ENCODE assay signal across 10 mouse cellular contexts in genomic region chr4:141335263-141335796, GRCm38 (mm10). TPM values are rescaled to one million over a fixed set of nuclear protein-coding genes. Genes with fewer than 3 reads are reported as not detected.
A peak's percentile ranks its signal among the peaks of the same experiment; 100 is the strongest.
DNase-seq lines count a peak whose midpoint lies in the region; ATAC-seq and TF ChIP-seq lines count a peak whose summit lies in the region.
"Had no signal": no experiment of that assay in that cellular context is flagged by ENCODE, and none has a peak within 500 bp of the region (broad histone marks: within the 10 kb centered on the region; RNA-seq: fewer than 3 reads in every experiment).

No protein-coding gene starts in this region.

- peaks cover 4% of the 10 kb centered on the region; the same call in 1 of the 2 replicates for H3K4me1 ChIP-seq in lung, postnatal 0 days (ENCODE audit: insufficient read depth, low read depth, low read length)
- H3K4me1 ChIP-seq in forebrain, embryonic 14.5 days (ENCODE audit: control insufficient read depth, insufficient read depth, low read length), result peaks cover 3% of the 10 kb centered on the region; the same call in 1 of the 2 replicates
- H3K4me1 ChIP-seq in midbrain, embryonic 10.5 days, result peaks cover 73% of the 10 kb centered on the region
- H3K4me1 ChIP-seq: liver, embryonic 15.5 days had no signal

- peak; percentile 35 for DNase-seq in lung, postnatal 0 days (ENCODE audit: low spot score)
- DNase-seq in lung, postnatal 4 days, result no peak
- DNase-seq in forebrain, embryonic 14.5 days (ENCODE audit: low spot score), result peak; percentile 62
- peak; percentile 89 for DNase-seq in midbrain, embryonic 10.5 days (ENCODE audit: low spot score)
- no peak for DNase-seq in frontal cortex, adult 2 months (ENCODE audit: extremely low spot score in 1 of 2, low spot score in 1 of 2)
- DNase-seq in adrenal gland, postnatal 25 days, result no peak
- DNase-seq: cerebellum, adult 2 months; right cerebral cortex, postnatal 25 days had no signal

- H3K9me3 ChIP-seq in lung, postnatal 0 days (ENCODE audit: low read length), result no peaks in the 10 kb centered on the region
- no peaks in the 10 kb centered on the region for H3K9me3 ChIP-seq in forebrain, embryonic 14.5 days (replicated peaks; ENCODE audit: control insufficient read depth, low read length)
- no peaks in the 10 kb centered on the region for H3K9me3 ChIP-seq in midbrain, embryonic 10.5 days (replicated peaks)
- H3K9me3 ChIP-seq: liver, embryonic 15.5 days had no signal

- H3K27ac ChIP-seq in lung, postnatal 0 days (ENCODE audit: low read length), result no peak overlapping the region
- peak overlapping the region; percentile 65 for H3K27ac ChIP-seq in forebrain, embryonic 14.5 days (ENCODE audit: low read depth, low read length)
- peak overlapping the region; percentile 92 for H3K27ac ChIP-seq in midbrain, embryonic 10.5 days (replicated peaks)
- H3K27ac ChIP-seq: liver, embryonic 15.5 days had no signal

- no peak for TF ChIP-seq EP300 in lung, postnatal 0 days (IDR thresholded peaks at IDR 0.05)

- TF ChIP-seq CTCF in lung, postnatal 0 days (IDR thresholded peaks at IDR 0.05), result no peak

- peak; percentile 22 for ATAC-seq in lung, postnatal 0 days
- peak; percentile 77 for ATAC-seq in forebrain, embryonic 14.5 days
- ATAC-seq in erythroid progenitor cell, adult 5-6 weeks (replicated peaks; ENCODE audit: low FRiP score, poor library complexity, severe bottlenecking), result no peak

- H3K4me2 ChIP-seq in lung, postnatal 0 days (replicated peaks; ENCODE audit: low read depth, low read length), result no peak overlapping the region
- no peak overlapping the region for H3K4me2 ChIP-seq in forebrain, embryonic 14.5 days (ENCODE audit: low read length)
- H3K4me2 ChIP-seq: liver, embryonic 15.5 days had no signal

- 0 out of 2 replicates have a peak overlapping the region, but pooled peaks have one; percentile 8 for H3K9ac ChIP-seq in lung, postnatal 0 days (replicated peaks; ENCODE audit: low read depth)
- H3K9ac ChIP-seq in forebrain, embryonic 14.5 days (ENCODE audit: low read length), result no peak overlapping the region
- H3K9ac ChIP-seq: liver, embryonic 15.5 days had no signal

- WGBS in lung, postnatal 0 days, result 31% methylated on average over 3 of the region's 3 CpGs
- WGBS in forebrain, embryonic 14.5 days, result 7% methylated on average over 3 of the region's 3 CpGs
- 7% methylated on average over 3 of the region's 3 CpGs for WGBS in midbrain, embryonic 10.5 days

- no peaks in the 10 kb centered on the region for H3K36me3 ChIP-seq in lung, postnatal 0 days (ENCODE audit: insufficient read depth, low read length)
- no peaks in the 10 kb centered on the region for H3K36me3 ChIP-seq in forebrain, embryonic 14.5 days (ENCODE audit: control insufficient read depth, insufficient read depth, low read length)
- no peaks in the 10 kb centered on the region for H3K36me3 ChIP-seq in midbrain, embryonic 10.5 days
- H3K36me3 ChIP-seq: liver, embryonic 15.5 days had no signal

- no peak overlapping the region for H3K4me3 ChIP-seq in lung, postnatal 0 days (ENCODE audit: low read depth, low read length)
- no peak overlapping the region for H3K4me3 ChIP-seq in forebrain, embryonic 14.5 days (ENCODE audit: low read depth, low read length)
- H3K4me3 ChIP-seq in midbrain, embryonic 10.5 days, result peak overlapping the region; percentile 26
- H3K4me3 ChIP-seq: liver, embryonic 15.5 days had no signal

- H3K27me3 ChIP-seq in lung, postnatal 0 days (replicated peaks; ENCODE audit: insufficient read depth, low read length), result no peaks in the 10 kb centered on the region
- H3K27me3 ChIP-seq in forebrain, embryonic 14.5 days (replicated peaks; ENCODE audit: control insufficient read depth, insufficient read depth, low read length), result no peaks in the 10 kb centered on the region
- H3K27me3 ChIP-seq in midbrain, embryonic 10.5 days (ENCODE audit: low read depth, poor library complexity, severe bottlenecking), result peaks cover 16% of the 10 kb centered on the region

RNA-seq across cellular contexts. Expression of gene Fam131c, which starts 32.7 kb away (rescaled TPM):
- 0.79 and 0.83 TPM in 2 replicates for polyA plus RNA-seq in lung, postnatal 0 days (2015; fragmentation: Nextera tagmentation; extraction: Ambion mirVana)
- polyA plus RNA-seq in forebrain, embryonic 14.5 days (2014; fragmentation: Nextera tagmentation; extraction: Ambion mirVana), result 10.2 and 15.8 TPM in 2 replicates
- 0.70 and 1.2 TPM in 2 replicates for polyA plus RNA-seq in midbrain, embryonic 10.5 days (2016; fragmentation: Nextera tagmentation; extraction: Ambion mirVana)
- not detected in 2 replicates for total RNA-seq in erythroid progenitor cell, adult 5-6 weeks (2015; ENCODE audit: low replicate concordance)
- total RNA-seq in erythroid progenitor cell, adult 5-6 weeks (2017; ENCODE audit: low replicate concordance), result not detected in 2 replicates
- polyA plus RNA-seq in frontal cortex, adult 2 months (2012; rRNA removed), result 5.2 and 5.6 TPM in 2 replicates
- total RNA-seq in adrenal gland, postnatal 25 days (2021), result 1.8 and 2.1 TPM in 2 replicates

RNA-seq across cellular contexts. Expression of gene Epha2, which starts 34.3 kb away (rescaled TPM):
- 9.7 and 10.3 TPM in 2 replicates for polyA plus RNA-seq in lung, postnatal 0 days (2015; fragmentation: Nextera tagmentation; extraction: Ambion mirVana)
- 0.58 and 0.64 TPM in 2 replicates for polyA plus RNA-seq in forebrain, embryonic 14.5 days (2014; fragmentation: Nextera tagmentation; extraction: Ambion mirVana)
- polyA plus RNA-seq in midbrain, embryonic 10.5 days (2016; fragmentation: Nextera tagmentation; extraction: Ambion mirVana), result 3.6 and 3.7 TPM in 2 replicates
- 1.3 TPM in 1 of 2 replicates, not detected in the other for total RNA-seq in erythroid progenitor cell, adult 5-6 weeks (2015; ENCODE audit: low replicate concordance)
- total RNA-seq in erythroid progenitor cell, adult 5-6 weeks (2017; ENCODE audit: low replicate concordance), result 0.39 TPM in 1 of 2 replicates, not detected in the other
- polyA plus RNA-seq in frontal cortex, adult 2 months (2012; rRNA removed), result 2.3 and 2.6 TPM in 2 replicates
- 18.7 and 19.3 TPM in 2 replicates for total RNA-seq in adrenal gland, postnatal 25 days (2021)

Comparison
In these comparisons a context has a peak if more than half of its experiments do, and no peak if none do; other contexts are left out.
1. DNase-seq: peak in lung, postnatal 0 days (single experiment), forebrain, embryonic 14.5 days (single experiment) and midbrain, embryonic 10.5 days (single experiment); none in lung, postnatal 4 days (0 of 2), frontal cortex, adult 2 months (0 of 2) and adrenal gland, postnatal 25 days (single experiment).